Mouse (Mus musculus) T-helper 1 cell (primary cell): ENCODE measurements around the gene Gm156.
"Not testable (repeated sequence)": the region's sequence is repeated elsewhere in the genome, so short reads cannot be mapped to it uniquely, and the experiment has no call there.

Experiments
- in situ Hi-C: fragments of 300-600 bp; cut with MboI, MseI; formaldehyde crosslinking; loops from one replicate; pipeline ENCODE4 v1.15.1; 2025; ENCODE audit warnings: high pct_unique_total_duplicates

Gene Gm156

DNA sequence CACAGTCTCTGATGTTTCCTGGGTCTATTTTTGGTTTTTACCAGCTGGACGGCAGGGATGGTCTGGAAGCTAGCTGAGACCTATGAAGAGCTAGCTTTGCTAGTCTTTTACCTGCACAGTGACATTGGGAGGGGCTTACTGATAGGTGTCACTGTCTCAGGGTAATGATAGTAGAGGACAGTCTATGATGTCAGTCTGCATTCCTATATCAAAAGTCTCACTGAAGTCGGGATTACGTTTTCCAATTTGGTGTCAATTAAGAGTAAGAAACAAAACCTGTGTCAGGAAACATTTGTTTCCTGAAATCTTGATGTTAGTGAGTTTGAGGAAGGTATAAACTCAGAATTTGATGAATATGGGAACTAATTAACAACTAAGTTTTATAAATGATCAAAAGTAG lies at the start of gene Gm156:
TSS of gene Gm156 (minus strand) at position 101 of the 400 bp plus-strand sequence.
- in situ Hi-C loops = not testable (repeated sequence)

DNA sequence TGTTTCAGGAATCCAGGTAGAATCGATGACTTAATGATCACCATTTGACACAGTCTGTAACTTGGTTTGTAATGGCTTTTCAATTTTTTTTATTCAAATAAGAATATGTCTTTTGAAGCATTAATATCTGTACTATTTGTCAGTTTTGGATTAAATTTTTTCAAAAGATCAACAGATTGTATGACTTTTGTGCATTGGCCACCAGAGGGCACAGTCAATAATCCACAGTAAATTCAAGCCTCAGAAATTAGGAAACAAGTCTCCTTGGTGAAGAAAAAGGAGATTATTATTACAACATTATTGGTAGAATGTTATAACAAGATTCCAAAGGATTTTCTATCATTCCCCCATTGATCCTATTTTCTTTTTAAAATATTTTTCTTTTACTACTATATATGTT lies 41.5 kb upstream of the Gm156 start:
- in situ Hi-C loops = no loop called here

- in situ Hi-C loops = no loop called here
Measured at GRCm38 (mm10) chr6:129824004-129824403, 39.9 kb upstream of the Gm156 start.

DNA sequence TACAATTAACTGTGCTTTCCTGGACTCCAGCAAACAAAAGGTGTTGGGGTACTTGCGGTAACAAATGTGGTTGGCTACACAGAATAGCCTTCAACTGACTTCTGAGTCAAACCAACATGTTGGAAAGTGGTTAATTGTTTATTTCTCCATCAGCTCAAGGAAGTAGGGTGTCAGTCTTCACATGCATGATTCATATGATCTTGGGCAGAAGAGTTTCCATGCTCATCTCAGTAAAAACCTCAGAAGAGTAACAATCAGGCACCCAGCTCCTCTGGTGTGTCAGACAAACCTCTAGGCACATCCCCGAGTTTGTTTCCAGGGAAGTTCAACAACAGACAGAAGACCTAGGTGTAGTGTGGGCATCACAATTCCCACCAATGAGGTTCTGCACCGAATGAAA lies 33.7 kb upstream of the Gm156 start:
- in situ Hi-C loops = no loop called here

DNA sequence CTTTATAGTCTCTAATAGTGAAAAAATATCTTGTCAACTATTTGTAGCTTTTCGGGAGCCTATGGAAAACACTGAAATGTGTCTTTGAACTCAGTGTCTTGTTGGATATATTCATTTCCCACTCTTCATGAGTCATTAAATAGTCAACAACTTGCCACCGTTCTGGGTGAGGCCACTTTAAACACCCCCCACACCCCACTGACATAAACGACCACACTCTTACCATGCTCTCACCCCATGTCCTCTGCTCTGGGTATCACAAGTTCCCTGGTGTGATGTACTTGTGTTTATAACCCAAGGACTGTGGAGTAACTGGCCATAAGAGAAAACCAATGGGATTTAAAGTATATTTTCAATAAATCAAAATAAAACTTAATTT lies 36.4 kb downstream of the Gm156 start:
- in situ Hi-C loops = no loop called here

DNA sequence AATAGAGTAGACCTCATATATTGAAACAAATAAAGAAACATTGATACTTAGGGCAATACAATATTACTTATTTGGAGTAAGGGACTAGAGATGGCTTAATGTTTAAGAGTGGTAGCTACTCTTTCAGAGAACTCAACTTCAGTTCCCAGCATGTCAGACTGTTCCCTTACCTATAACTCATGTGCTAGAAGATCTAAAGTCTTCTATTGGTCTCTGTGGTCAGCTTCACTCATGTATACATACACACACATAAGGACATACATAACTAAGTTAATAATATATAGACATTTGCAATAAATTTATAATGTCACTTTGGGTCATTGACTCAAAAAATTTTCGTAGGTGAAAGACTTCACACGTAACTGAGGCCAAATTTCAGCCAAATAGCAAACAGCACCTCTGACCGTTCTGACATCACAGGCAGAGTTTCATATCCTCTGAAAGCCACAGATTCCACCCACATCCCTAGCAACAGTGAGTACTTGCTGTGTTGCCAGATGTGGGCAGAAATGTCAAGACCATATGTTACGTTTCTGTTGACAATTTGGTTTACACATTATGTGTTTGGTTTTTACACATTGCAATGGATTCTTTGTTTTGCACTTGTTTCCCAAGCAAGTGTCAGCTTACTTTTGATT lies 36.9 kb downstream of the Gm156 start:
- in situ Hi-C loops = no loop called here

GRCm38 (mm10) chr6:129746151-129746550 lies 37.9 kb downstream of the Gm156 start:
- in situ Hi-C loops = no loop called here

GRCm38 (mm10) chr6:129740069-129740721 lies 43.9 kb downstream of the Gm156 start, which contains the start of gene Klri2:
TSS of gene Klri2 (minus strand) at chr6:129740484.
- in situ Hi-C loops = no loop called here

DNA sequence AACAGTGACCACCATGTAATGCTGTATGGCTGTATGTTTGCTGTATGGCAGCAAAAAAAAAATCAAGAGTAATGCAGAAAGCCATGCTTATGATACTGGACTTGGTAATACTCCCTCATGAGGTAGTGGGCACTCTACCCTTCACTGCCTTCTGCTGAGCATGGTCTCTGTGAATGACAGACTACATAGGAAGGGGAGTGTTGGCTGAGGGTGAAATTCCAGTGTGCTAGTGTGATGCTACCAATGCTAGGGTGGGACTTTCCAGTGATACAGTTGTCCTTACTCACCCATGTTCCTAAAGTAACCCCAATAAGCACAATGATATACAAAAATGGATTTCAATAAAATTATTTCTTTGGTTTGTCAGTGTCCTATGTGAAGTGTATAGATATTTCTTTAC lies 47.7 kb downstream of the Gm156 start:
- in situ Hi-C loops = no loop called here

- in situ Hi-C loops = no loop called here
Measured at GRCm38 (mm10) chr6:129727237-129727636, 56.8 kb downstream of the Gm156 start.

GRCm38 (mm10) chr6:129721390-129721789 lies 62.7 kb downstream of the Gm156 start:
- in situ Hi-C loops = no loop called here

DNA sequence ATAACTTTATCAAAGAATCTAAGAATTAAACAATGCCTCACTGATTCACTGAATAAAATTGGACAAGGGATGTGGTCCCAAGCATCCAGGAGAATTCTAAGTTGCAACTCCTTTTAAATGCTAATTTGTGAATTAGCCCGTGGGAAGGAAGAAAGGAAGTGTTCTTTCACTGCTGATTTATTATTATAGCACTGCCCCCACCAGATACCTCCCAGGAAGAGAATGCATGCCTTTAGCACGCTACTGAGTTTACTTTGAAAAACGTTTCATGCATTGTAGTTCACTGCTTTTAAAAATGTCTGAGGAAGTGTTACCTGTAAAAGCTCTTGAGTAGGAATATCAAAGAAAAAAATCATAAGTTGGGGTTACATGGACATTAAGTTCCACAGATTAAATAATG lies 63.6 kb downstream of the Gm156 start:
- in situ Hi-C loops = no loop called here

DNA sequence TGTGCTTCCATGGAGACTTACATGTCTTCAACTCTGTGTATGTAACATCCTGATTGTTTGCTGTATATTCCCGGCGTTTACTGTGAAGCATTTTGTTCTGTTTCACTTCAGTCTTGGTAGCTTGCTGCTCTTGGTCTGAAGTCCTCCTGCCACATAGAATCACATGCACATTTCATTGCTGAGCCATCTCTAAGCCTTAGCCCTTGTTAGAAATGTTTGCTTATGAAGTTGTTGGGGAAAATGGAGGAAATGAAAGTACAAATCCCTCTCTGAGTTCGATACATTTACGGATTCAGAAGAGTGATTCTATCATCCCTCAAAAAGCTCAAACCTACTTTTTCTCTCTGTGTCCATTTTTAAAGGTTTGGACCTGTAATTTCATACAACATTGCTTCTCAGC lies 67.0 kb downstream of the Gm156 start, which contains the start of gene Klri1:
TSS of gene Klri1 (minus strand) at position 101 of the 400 bp plus-strand sequence.
- in situ Hi-C loops = no loop called here
